Mouse (Mus musculus) midbrain, embryonic 16.5 days (tissue): ENCODE results near the gene Gm26558. TPM values are rescaled to one million over a fixed set of nuclear protein-coding genes. Genes with fewer than 3 reads are reported as not detected.

ENCODE experiments used
- ATAC-seq: fragments of 200-750 bp; cut with Nextera tagmentation; 2 replicates; pipeline ENCODE4 v1.8.0; 2017; ENCODE audit warnings: moderate TSS enrichment
- H3K27ac ChIP-seq: fragments of 300-500 bp; sonication (generic); 2 replicates; pipeline ENCODE4 v1.5.1; 2014; ENCODE audit warnings: mild to moderate bottlenecking, low read length, mixed read lengths
- H3K27me3 ChIP-seq: fragments of 300-500 bp; sonication (generic); 2 replicates; pipeline ENCODE4 v1.6.1; 2014; ENCODE audit warnings: low read depth, low read length, mixed read lengths; ENCODE audit not compliant: control insufficient read depth, insufficient read depth
- H3K36me3 ChIP-seq: fragments of 300-500 bp; sonication (generic); 2 replicates; pipeline ENCODE4 v1.6.1; 2014; ENCODE audit warnings: mild to moderate bottlenecking, low read length, moderate library complexity, mixed read lengths; ENCODE audit not compliant: control insufficient read depth, insufficient read depth
- H3K4me1 ChIP-seq: fragments of 300-500 bp; sonication (generic); 2 replicates; pipeline ENCODE4 v1.6.1; 2014; ENCODE audit warnings: mild to moderate bottlenecking, low read length, mixed read lengths; ENCODE audit not compliant: control insufficient read depth, insufficient read depth
- H3K4me2 ChIP-seq: fragments of 300-500 bp; sonication (generic); 2 replicates; pipeline ENCODE4 v1.6.1; 2014; ENCODE audit warnings: mild to moderate bottlenecking, low read length, mixed read lengths
- H3K4me3 ChIP-seq: fragments of 300-500 bp; sonication (generic); 2 replicates; pipeline ENCODE4 v1.5.1; 2014; ENCODE audit warnings: low read depth, mild to moderate bottlenecking, low read length, moderate library complexity, mixed read lengths
- H3K9ac ChIP-seq: fragments of 300-500 bp; sonication (generic); 2 replicates; pipeline ENCODE4 v1.6.1; 2014; ENCODE audit warnings: low read depth, low read length, mixed read lengths
- H3K9me3 ChIP-seq: fragments of 300-500 bp; sonication (generic); replicated peaks from 2 replicates; pipeline ENCODE4 v1.6.1; 2014; ENCODE audit warnings: mild to moderate bottlenecking, low read length, mixed read lengths; ENCODE audit not compliant: control insufficient read depth, poor library complexity, severe bottlenecking
- WGBS: fragments of 180-500 bp; shearing (Covaris S2); extraction: QIAGEN DNeasy Blood & Tissue Kit; methylation state at CpG from one replicate; pipeline ENCODE4 v1.1.7; 2014; 5-methylcytosine and 5-hydroxymethylcytosine counted together
- polyA plus RNA-seq: library from polyadenylated mRNA; unstranded; fragments of >200 nt; fragmentation: Nextera tagmentation; extraction: Ambion mirVana; gene quantifications from 2 replicates; pipeline ENCODE4 v1.2.1, GENCODE M21; 2015

The Gm26558 gene
- polyA plus RNA-seq, 1 experiment from 2014 or later = 3.5 TPM

GRCm38 (mm10) chr2:70660887-70661714 is 807 bp downstream of the Gm26558 start, which contains the start of gene Gorasp2:
Gene Gorasp2 (plus strand): TSS chr2:70661576.
- Histone ChIP-seq H3K4me2 (peak within 1 kb of the TSS; percentile 95), H3K27me3 (no peaks in the 10 kb centered on the region; the same call in 1 of the 2 replicates)
- 2% methylated on average over 48 of the region's 64 CpGs for WGBS

GRCm38 (mm10) chr2:70657083-70657482 is 4.8 kb downstream of the Gm26558 start:
- ATAC-seq = no peak
- Histone ChIP-seq H3K9me3 (no peaks in the 10 kb centered on the region), H3K4me2 (no peak overlapping the region), H3K36me3 (no peaks in the 10 kb centered on the region), H3K27me3 (no peaks in the 10 kb centered on the region; the same call in 1 of the 2 replicates), H3K27ac (no peak overlapping the region), H3K4me3 (no peak overlapping the region), H3K4me1 (0 out of 2 replicates have a peak, but pooled peaks cover 2% of the 10 kb centered on the region), H3K9ac (no peak overlapping the region)
- WGBS = 78% methylated on average over 7 of the region's 7 CpGs

More at GRCm38 (mm10) chr2:70660887-70661714, 807 bp downstream of the Gm26558 start, which contains the start of gene Gorasp2:
- Histone ChIP-seq H3K4me3 (peak within 1 kb of the TSS; percentile 95), H3K27ac (peak within 1 kb of the TSS; percentile 87), H3K36me3 (no peaks in the 10 kb centered on the region), H3K9me3 (no peaks in the 10 kb centered on the region), H3K4me1 (peaks cover 19% of the 10 kb centered on the region), H3K9ac (peak within 1 kb of the TSS; percentile 92)
- peak; percentile 97 for ATAC-seq

- Histone ChIP-seq H3K9ac (no peak overlapping the region), H3K36me3 (no peaks in the 10 kb centered on the region), H3K27ac (no peak overlapping the region), H3K4me3 (no peak overlapping the region), H3K9me3 (no peaks in the 10 kb centered on the region), H3K27me3 (no peaks in the 10 kb centered on the region), H3K4me2 (no peak overlapping the region), H3K4me1 (no peaks in the 10 kb centered on the region)
- 65% methylated on average over 6 of the region's 6 CpGs for WGBS
- ATAC-seq = no peak
These were observed 10.1 kb downstream of the Gm26558 start for GRCm38 (mm10) chr2:70651820-70652219.

- Histone ChIP-seq H3K4me1 (no peaks in the 10 kb centered on the region), H3K4me2 (no peak overlapping the region), H3K4me3 (no peak overlapping the region), H3K9ac (no peak overlapping the region), H3K27me3 (no peaks in the 10 kb centered on the region), H3K36me3 (no peaks in the 10 kb centered on the region), H3K27ac (no peak overlapping the region), H3K9me3 (no peaks in the 10 kb centered on the region)
- no peak for ATAC-seq
- WGBS = 87% methylated on average over 4 of the region's 4 CpGs
These were observed 12.4 kb downstream of the Gm26558 start for GRCm38 (mm10) chr2:70649471-70649870.

GRCm38 (mm10) chr2:70648271-70648670 is 13.6 kb downstream of the Gm26558 start:
- 94% methylated on average over 5 of the region's 5 CpGs for WGBS
- no peaks in the 10 kb centered on the region for H3K9me3 ChIP-seq
- H3K4me3 ChIP-seq = no peak overlapping the region
- H3K9ac ChIP-seq = no peak overlapping the region
- no peaks in the 10 kb centered on the region for H3K27me3 ChIP-seq
- 0 out of 2 replicates have a peak, but pooled peaks cover 3% of the 10 kb centered on the region for H3K4me1 ChIP-seq
- no peaks in the 10 kb centered on the region for H3K36me3 ChIP-seq
- no peak overlapping the region for H3K4me2 ChIP-seq
- H3K27ac ChIP-seq = no peak overlapping the region
- ATAC-seq = no peak

- H3K27me3 ChIP-seq = no peaks in the 10 kb centered on the region
- no peak overlapping the region for H3K4me2 ChIP-seq
- WGBS = 51% methylated on average over 4 of the region's 4 CpGs
- no peaks in the 10 kb centered on the region for H3K36me3 ChIP-seq
- no peak overlapping the region for H3K9ac ChIP-seq
- H3K4me1 ChIP-seq = 0 out of 2 replicates have a peak, but pooled peaks cover 6% of the 10 kb centered on the region
- no peak overlapping the region for H3K4me3 ChIP-seq
- ATAC-seq = no peak
- H3K27ac ChIP-seq = no peak overlapping the region
- no peaks in the 10 kb centered on the region for H3K9me3 ChIP-seq
These were observed 14.2 kb downstream of the Gm26558 start for GRCm38 (mm10) chr2:70647681-70648080.

- no peak overlapping the region for H3K4me2 ChIP-seq
- no peak for ATAC-seq
These were observed 16.6 kb downstream of the Gm26558 start for GRCm38 (mm10) chr2:70645266-70645780.

GRCm38 (mm10) chr2:70642971-70643565 is 18.8 kb downstream of the Gm26558 start:
- H3K9ac ChIP-seq = no peak overlapping the region
- 0 out of 2 replicates have a peak, but pooled peaks cover 6% of the 10 kb centered on the region for H3K4me1 ChIP-seq

More at GRCm38 (mm10) chr2:70645266-70645780, 16.6 kb downstream of the Gm26558 start:
- Histone ChIP-seq H3K27me3 (no peaks in the 10 kb centered on the region), H3K27ac (no peak overlapping the region), H3K4me1 (0 out of 2 replicates have a peak, but pooled peaks cover 6% of the 10 kb centered on the region), H3K9ac (no peak overlapping the region), H3K36me3 (no peaks in the 10 kb centered on the region), H3K4me3 (no peak overlapping the region), H3K9me3 (no peaks in the 10 kb centered on the region)
- WGBS = 83% methylated on average over 6 of the region's 6 CpGs

More at GRCm38 (mm10) chr2:70642971-70643565, 18.8 kb downstream of the Gm26558 start:
- H3K27ac ChIP-seq = peak overlapping the region; percentile 53
- H3K36me3 ChIP-seq = no peaks in the 10 kb centered on the region
- H3K4me2 ChIP-seq = no peak overlapping the region
- 41% methylated on average over 16 of the region's 16 CpGs for WGBS
- no peaks in the 10 kb centered on the region for H3K9me3 ChIP-seq
- H3K27me3 ChIP-seq = no peaks in the 10 kb centered on the region
- ATAC-seq = no peak
- no peak overlapping the region for H3K4me3 ChIP-seq
